Mouse (Mus musculus): ENCODE results near the gene Nedd4. TPM values are rescaled to one million over a fixed set of nuclear protein-coding genes. Genes with fewer than 3 reads are reported as not detected.
"Not testable (repeated sequence)": the region's sequence is repeated elsewhere in the genome, so short reads cannot be mapped to it uniquely, and the experiment has no call there.

Gene Nedd4
- polyA plus RNA-seq, 1 experiment from 2014 or later = 98.2 TPM

DNA sequence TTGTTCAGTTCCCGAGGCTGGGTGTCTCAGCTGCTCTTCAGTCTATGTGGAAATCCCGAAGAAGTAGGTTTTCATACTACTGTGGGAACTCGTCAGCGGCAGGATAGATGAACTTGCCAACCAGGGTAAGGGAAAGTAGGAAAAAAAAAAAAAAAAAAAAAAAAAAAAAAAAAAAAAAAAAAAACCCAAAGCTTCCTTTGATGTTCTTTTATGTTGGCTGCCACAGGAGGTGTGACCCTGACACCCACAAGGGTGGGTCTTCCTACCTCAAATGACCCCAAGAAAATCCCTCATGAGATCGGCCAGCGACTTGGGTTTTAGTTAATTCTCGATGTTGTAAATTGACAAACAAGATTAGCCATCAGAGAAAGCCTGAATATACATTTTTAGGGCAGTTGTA lies 25.6 kb upstream of the Nedd4 start:
- Histone ChIP-seq H3K27me3 (ENCODE audit: control insufficient read depth, insufficient read depth, low read depth, low read length) (no peaks in the 10 kb centered on the region), H3K4me2 (ENCODE audit: low read depth, low read length) (no peak overlapping the region), H3K4me3 (ENCODE audit: low read depth, low read length) (no peak overlapping the region), H3K9ac (ENCODE audit: low read depth, low read length) (no peak overlapping the region), H3K4me1 (ENCODE audit: control insufficient read depth, low read depth, low read length) (peaks cover 26% of the 10 kb centered on the region), H3K36me3 (ENCODE audit: control insufficient read depth, insufficient read depth) (no peaks in the 10 kb centered on the region), H3K27ac (ENCODE audit: low read length) (no peak overlapping the region), H3K9me3 (replicated peaks; ENCODE audit: control insufficient read depth, low read length) (no peaks in the 10 kb centered on the region)
- 75% methylated on average over 7 of the region's 7 CpGs for WGBS (ENCODE audit: insufficient replicate concordance)
- ATAC-seq (ENCODE audit: low read depth) = no peak

DNA sequence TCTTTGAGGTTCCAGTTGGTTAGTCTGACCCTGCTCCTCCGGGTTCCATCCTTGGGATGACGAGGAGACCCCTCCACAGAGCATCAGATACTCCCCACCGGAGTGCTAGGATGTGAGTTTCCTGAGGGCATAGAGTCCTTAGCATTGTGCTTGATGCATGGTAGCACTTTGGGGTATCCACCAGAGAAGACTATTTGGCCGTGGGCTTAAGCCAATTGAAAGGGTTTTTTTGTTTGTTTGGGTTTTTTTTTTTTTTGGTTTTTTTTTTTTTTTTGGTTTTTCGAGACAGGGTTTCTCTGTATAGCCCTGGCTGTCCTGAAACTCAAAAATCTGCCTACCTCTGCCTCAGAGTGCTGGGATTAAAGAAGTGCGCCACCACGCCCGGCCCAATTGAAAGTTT lies 24.9 kb upstream of the Nedd4 start:
- H3K27me3 ChIP-seq (ENCODE audit: control insufficient read depth, insufficient read depth, low read depth, low read length) = no peaks in the 10 kb centered on the region
- no peak overlapping the region for H3K4me2 ChIP-seq (ENCODE audit: low read depth, low read length)
- H3K36me3 ChIP-seq (ENCODE audit: control insufficient read depth, insufficient read depth) = no peaks in the 10 kb centered on the region
- no peak overlapping the region for H3K9ac ChIP-seq (ENCODE audit: low read depth, low read length)
- no peak for ATAC-seq (ENCODE audit: low read depth)
- no peak overlapping the region for H3K4me3 ChIP-seq (ENCODE audit: low read depth, low read length)
- H3K4me1 ChIP-seq (ENCODE audit: control insufficient read depth, low read depth, low read length) = peaks cover 26% of the 10 kb centered on the region
- no peaks in the 10 kb centered on the region for H3K9me3 ChIP-seq (replicated peaks; ENCODE audit: control insufficient read depth, low read length)
- 70% methylated on average over 8 of the region's 8 CpGs for WGBS (ENCODE audit: insufficient replicate concordance)
- H3K27ac ChIP-seq (ENCODE audit: low read length) = no peak overlapping the region

DNA sequence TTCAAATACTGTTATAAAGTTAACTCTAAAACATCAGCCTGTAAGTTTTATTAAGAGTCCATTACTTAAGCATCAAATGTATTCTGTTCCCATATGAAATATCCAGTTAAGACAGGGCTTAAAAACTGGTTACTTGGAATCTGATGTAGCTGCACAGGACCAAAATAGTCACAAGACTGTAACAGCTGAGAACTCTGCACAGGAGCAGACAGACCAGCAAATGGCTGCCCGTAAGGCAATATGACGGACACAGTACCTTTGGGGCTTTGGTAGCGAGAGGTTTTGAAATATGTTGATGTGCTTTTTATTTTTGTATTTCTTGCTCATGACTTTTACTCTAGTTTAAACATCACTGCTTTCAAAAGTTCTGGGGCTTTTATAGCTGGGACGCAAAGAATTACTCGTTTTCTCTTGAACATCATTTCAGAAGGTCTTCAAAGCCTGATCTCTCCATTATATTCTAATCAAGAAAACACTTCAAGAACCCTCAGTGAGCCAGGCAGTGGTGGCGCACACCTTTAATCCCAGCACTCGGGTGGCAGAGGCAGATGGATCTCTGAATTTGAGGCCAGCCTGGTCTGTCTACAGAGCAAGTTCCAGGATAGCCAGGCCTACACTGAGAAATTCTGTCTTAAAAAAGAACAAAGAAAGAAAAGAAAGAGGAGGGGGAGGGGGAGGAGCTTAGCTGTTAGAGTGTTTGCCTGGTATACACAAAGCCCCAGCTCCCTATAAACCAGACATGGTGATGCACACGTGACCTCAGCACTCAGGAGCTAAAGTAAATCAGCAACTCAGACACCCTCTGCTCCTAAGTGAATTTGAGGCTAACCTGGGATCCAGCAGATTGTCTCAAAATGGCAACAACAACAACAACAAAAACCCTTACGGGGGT lies 22.9 kb upstream of the Nedd4 start:
- Histone ChIP-seq H3K4me3 (ENCODE audit: low read depth, low read length) (peak overlapping the region; percentile 62), H3K4me2 (ENCODE audit: low read depth, low read length) (peak overlapping the region; percentile 91), H3K27me3 (ENCODE audit: control insufficient read depth, insufficient read depth, low read depth, low read length) (no peaks in the 10 kb centered on the region), H3K9ac (ENCODE audit: low read depth, low read length) (peak overlapping the region; percentile 66), H3K27ac (ENCODE audit: low read length) (peak overlapping the region; percentile 91), H3K36me3 (ENCODE audit: control insufficient read depth, insufficient read depth) (no peaks in the 10 kb centered on the region), H3K4me1 (ENCODE audit: control insufficient read depth, low read depth, low read length) (peaks cover 26% of the 10 kb centered on the region), H3K9me3 (replicated peaks; ENCODE audit: control insufficient read depth, low read length) (no peaks in the 10 kb centered on the region)
- ATAC-seq (ENCODE audit: low read depth) = peak; percentile 71
- 57% methylated on average over 9 of the region's 9 CpGs for WGBS (ENCODE audit: insufficient replicate concordance)

DNA sequence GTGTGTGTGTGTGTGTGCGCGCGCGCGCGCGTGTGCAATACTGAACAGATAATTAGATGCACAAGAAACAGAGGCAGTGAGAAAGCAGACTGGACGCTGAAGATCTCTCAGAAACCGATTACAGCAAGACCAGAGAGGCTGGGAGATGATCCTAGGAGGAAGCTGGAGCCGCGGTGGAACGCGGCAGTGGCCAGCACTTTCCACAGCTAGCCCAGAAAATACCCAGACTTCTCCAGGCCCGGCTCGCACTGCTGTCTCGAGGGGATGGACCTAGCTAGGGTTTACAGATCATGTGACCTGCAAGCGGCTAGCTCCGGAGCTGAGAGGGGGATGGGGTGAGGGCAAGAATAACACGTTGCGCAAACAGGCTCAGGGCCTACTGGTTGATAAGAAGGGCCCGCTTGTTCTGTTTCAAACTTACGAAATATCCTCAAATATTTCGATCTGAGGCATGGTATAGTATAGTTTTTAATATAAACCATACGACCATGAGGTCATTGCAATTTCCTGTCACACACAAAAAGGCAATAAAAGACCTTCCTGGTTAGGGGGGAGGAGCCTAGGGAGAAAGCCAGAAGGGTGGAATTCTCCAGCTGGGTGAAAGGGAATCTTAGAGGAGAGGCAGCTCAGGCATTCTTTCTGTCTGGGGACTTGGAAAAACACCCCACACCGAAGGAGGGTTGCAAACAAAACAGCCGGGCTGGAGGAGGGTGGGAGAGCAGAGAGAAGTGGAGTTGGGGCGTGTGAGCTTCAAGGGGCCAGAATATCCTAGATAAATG lies 22.1 kb upstream of the Nedd4 start:
- H3K9me3 ChIP-seq (replicated peaks; ENCODE audit: control insufficient read depth, low read length) = no peaks in the 10 kb centered on the region
- H3K36me3 ChIP-seq (ENCODE audit: control insufficient read depth, insufficient read depth) = no peaks in the 10 kb centered on the region
- peaks cover 26% of the 10 kb centered on the region for H3K4me1 ChIP-seq (ENCODE audit: control insufficient read depth, low read depth, low read length)
- peak overlapping the region; percentile 91 for H3K4me2 ChIP-seq (ENCODE audit: low read depth, low read length)
- H3K27ac ChIP-seq (ENCODE audit: low read length) = peak overlapping the region; percentile 91
- ATAC-seq (ENCODE audit: low read depth) = peak; percentile 96
- H3K27me3 ChIP-seq (ENCODE audit: control insufficient read depth, insufficient read depth, low read depth, low read length) = no peaks in the 10 kb centered on the region
- 2% methylated on average over 27 of the region's 27 CpGs for WGBS (ENCODE audit: insufficient replicate concordance)
- peak overlapping the region; percentile 62 for H3K4me3 ChIP-seq (ENCODE audit: low read depth, low read length)
- H3K9ac ChIP-seq (ENCODE audit: low read depth, low read length) = peak overlapping the region; percentile 66

DNA sequence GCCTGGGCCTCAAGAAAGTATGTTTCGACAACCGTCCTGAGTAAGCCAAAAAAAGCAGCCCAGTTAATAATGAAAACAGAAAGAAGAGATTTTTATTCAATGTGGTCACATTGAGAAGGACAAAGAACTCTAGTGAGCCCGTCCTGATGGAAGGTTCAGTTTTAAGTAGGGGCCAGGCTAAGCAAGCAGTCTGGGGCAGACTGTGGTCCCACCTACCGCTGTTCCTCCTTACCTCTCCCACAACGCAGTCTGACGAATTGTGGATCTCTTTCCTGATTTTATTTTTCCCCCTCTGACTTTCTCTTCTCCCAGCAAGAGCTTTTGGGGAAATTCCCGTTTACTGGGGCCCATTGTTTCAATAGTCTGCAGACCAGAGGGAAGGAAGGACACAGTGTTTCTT lies 21.5 kb upstream of the Nedd4 start:
- no peak for ATAC-seq (ENCODE audit: low read depth)
- Histone ChIP-seq H3K4me3 (ENCODE audit: low read depth, low read length) (no peak overlapping the region), H3K27me3 (ENCODE audit: control insufficient read depth, insufficient read depth, low read depth, low read length) (no peaks in the 10 kb centered on the region)

DNA sequence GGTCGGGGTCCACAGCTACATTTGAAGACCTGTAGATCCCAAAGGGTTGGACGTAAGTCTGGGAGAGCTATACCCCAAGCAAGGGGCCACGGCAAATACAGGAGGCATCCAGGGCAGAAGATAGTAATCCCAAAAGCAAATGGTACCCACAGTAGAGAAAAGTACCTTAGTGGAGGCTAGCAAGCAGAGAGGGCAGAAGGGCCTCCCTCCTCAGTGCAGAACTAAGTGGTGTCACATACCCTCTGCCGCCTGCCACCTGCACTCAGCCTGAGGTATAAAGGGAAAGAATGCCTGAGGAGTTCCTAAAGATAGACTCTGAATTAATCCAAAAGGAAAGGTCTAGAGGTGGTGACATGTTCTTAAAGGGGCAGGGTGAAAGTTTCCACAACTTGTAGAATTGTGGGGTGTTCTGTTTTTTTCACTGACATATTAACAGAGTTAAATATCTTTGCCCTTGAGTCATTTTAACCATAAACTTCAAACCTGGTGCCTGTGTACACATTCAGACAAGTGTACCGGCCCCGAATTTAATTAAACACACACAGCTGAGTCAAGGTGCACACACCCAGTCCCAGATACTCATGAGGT lies 21.0 kb upstream of the Nedd4 start:
- Histone ChIP-seq H3K4me3 (ENCODE audit: low read depth, low read length) (no peak overlapping the region), H3K9me3 (replicated peaks; ENCODE audit: control insufficient read depth, low read length) (no peaks in the 10 kb centered on the region), H3K4me2 (ENCODE audit: low read depth, low read length) (no peak overlapping the region), H3K27me3 (ENCODE audit: control insufficient read depth, insufficient read depth, low read depth, low read length) (no peaks in the 10 kb centered on the region), H3K9ac (ENCODE audit: low read depth, low read length) (no peak overlapping the region), H3K4me1 (ENCODE audit: control insufficient read depth, low read depth, low read length) (peaks cover 26% of the 10 kb centered on the region), H3K27ac (ENCODE audit: low read length) (peak overlapping the region; percentile 91), H3K36me3 (ENCODE audit: control insufficient read depth, insufficient read depth) (no peaks in the 10 kb centered on the region)
- ATAC-seq (ENCODE audit: low read depth) = no peak
- 70% methylated on average over 6 of the region's 6 CpGs for WGBS (ENCODE audit: insufficient replicate concordance)

More for the DNA sequence above, 21.5 kb upstream of the Nedd4 start:
- WGBS (ENCODE audit: insufficient replicate concordance) = 38% methylated on average over 7 of the region's 7 CpGs
- peaks cover 26% of the 10 kb centered on the region for H3K4me1 ChIP-seq (ENCODE audit: control insufficient read depth, low read depth, low read length)
- H3K9me3 ChIP-seq (replicated peaks; ENCODE audit: control insufficient read depth, low read length) = no peaks in the 10 kb centered on the region
- H3K36me3 ChIP-seq (ENCODE audit: control insufficient read depth, insufficient read depth) = no peaks in the 10 kb centered on the region
- peak overlapping the region; percentile 91 for H3K4me2 ChIP-seq (ENCODE audit: low read depth, low read length)
- peak overlapping the region; percentile 91 for H3K27ac ChIP-seq (ENCODE audit: low read length)
- H3K9ac ChIP-seq (ENCODE audit: low read depth, low read length) = no peak overlapping the region

DNA sequence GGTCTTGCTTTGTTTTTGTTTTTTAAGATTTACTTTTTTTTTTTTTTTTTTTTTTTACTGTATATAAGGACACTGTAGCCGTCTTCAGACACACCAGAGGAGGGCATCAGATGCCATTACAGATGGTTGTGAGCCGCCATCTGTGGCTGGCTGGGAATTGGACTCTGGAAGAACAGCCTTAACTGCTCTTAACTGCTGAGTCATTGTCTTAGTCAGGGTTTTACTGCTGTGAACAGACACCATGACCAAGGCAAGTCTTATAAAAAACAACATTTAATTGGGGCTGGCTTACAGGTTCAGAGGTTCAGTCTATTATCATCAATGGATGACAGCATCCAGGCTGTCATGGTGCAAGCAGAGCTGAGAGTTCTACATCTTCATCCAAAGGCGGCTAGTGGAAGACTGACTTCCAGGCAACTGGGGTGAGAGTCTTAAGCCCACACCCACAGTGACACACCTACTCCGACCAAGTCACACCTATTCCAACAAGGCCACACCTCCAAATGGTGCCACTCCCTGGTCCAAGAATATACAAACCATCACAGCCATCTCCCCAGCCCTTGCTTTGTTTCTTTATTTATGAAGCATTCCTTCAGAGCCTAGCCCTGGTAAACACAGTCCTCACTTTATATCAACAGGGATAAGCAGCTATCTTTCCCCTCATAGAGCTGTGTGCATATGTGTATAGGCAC lies 19.2 kb upstream of the Nedd4 start:
- WGBS (ENCODE audit: insufficient replicate concordance) = 79% methylated on average over 4 of the region's 4 CpGs
- not testable (repeated sequence) for ATAC-seq (ENCODE audit: low read depth); H3K27me3 ChIP-seq (ENCODE audit: control insufficient read depth, insufficient read depth, low read depth, low read length)

DNA sequence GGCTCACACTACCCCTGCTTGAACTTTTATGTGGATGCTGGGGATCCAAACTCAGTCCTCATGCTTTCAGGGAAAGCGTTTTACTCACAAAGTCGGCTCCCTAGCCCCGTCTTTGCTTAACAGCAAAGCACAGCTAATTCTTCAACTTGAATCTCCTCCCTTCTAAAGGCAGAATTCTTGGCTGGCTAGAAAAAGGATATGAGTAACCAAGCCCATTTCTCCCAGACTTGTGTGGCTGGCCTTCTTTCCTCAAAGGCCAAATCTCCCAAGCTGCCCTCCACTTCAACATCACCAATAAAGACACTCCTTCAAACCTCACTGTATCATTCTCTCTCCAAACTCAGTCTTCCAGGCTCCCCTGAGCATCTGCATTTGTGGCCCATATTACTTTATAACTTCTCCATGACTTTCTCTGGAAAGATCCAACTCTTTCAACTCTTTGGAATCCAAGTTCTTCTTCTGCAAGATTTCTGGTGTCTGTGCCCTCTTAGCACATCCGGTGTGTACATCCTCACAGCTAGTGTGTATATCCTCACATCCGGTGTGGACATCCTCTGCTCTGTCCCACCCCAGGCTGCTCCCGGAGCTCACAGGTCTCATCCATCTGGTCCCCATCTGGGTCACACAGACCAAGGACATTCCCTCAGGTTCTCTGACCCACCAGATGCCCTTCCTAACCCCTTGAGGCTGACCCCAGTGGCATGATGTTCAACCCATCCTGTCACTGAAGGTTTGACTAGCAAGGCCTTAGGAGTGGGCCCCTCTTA lies 18.3 kb upstream of the Nedd4 start:
- Histone ChIP-seq H3K9me3 (replicated peaks; ENCODE audit: control insufficient read depth, low read length) (no peaks in the 10 kb centered on the region), H3K27ac (ENCODE audit: low read length) (0 out of 2 replicates have a peak overlapping the region, but pooled peaks have one; percentile 14), H3K4me3 (ENCODE audit: low read depth, low read length) (no peak overlapping the region), H3K9ac (ENCODE audit: low read depth, low read length) (no peak overlapping the region), H3K36me3 (ENCODE audit: control insufficient read depth, insufficient read depth) (no peaks in the 10 kb centered on the region), H3K4me2 (ENCODE audit: low read depth, low read length) (no peak overlapping the region), H3K27me3 (ENCODE audit: control insufficient read depth, insufficient read depth, low read depth, low read length) (no peaks in the 10 kb centered on the region), H3K4me1 (ENCODE audit: control insufficient read depth, low read depth, low read length) (peaks cover 26% of the 10 kb centered on the region)
- ATAC-seq (ENCODE audit: low read depth) = no peak
- WGBS (ENCODE audit: insufficient replicate concordance) = 72% methylated on average over 6 of the region's 6 CpGs

More for the DNA sequence above, 19.2 kb upstream of the Nedd4 start:
- H3K4me2 ChIP-seq (ENCODE audit: low read depth, low read length); H3K27ac ChIP-seq (ENCODE audit: low read length); H3K9me3 ChIP-seq (replicated peaks; ENCODE audit: control insufficient read depth, low read length); H3K36me3 ChIP-seq (ENCODE audit: control insufficient read depth, insufficient read depth); H3K9ac ChIP-seq (ENCODE audit: low read depth, low read length); H3K4me3 ChIP-seq (ENCODE audit: low read depth, low read length): not testable (repeated sequence)
- peaks cover 26% of the 10 kb centered on the region for H3K4me1 ChIP-seq (ENCODE audit: control insufficient read depth, low read depth, low read length)

Measured in liver, embryonic 16.5 days (tissue).